Mouse (Mus musculus) G1E (cell line): ENCODE data around the gene Tmem246.

Experiments
- CTCF ChIP-seq: IDR thresholded peaks from 2 replicates; pipeline ENCODE4 v1.5.1; 2012; ENCODE audit warnings: low read depth, low read length, inconsistent platforms, mixed read lengths
- GATA1 ChIP-seq: IDR thresholded peaks from 2 replicates; pipeline ENCODE4 v1.6.1; 2012; ENCODE audit warnings: borderline replicate concordance, low read length, inconsistent platforms, mixed read lengths

- TF ChIP-seq CTCF: no peak
- TF ChIP-seq GATA1: no peak
Observed at GRCm38 (mm10) chr4:49547544-49548219, 50.0 kb downstream of the Tmem246 start.
